Mouse (Mus musculus) urinary bladder, postnatal 36 days (tissue): Measurements from ENCODE around the gene Saa2.
A peak's percentile ranks its signal among the peaks of the same experiment; 100 is the strongest.
"Not testable (repeated sequence)": the region's sequence is repeated elsewhere in the genome, so short reads cannot be mapped to it uniquely, and the experiment has no call there.

Source experiments
- DNase-seq, 2 experiments: peaks; one replicate each; pipeline ENCODE4 v3.0.0; 2022; ENCODE audit warnings: low spot score in 2 of 2, mixed read lengths in 1 of 2

Gene Saa2

DNA sequence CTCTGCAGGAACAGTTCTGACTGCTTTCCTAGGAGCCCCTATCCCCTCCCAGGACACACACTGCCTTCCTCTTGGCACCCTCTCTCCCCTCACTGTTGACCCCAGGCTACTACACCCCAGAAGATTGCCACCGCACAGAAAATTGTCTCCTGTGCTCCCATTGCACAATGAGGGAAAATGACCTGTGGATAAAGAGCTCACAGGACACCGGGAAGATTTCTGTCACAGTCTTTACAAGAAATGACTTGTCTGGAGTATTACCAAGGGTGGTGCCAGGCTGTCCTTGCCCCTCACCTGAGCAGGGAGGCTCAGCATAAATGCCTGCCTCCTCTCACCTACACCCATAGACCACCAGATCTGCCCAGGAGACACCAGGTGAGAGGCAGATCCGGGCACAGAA lies at the start of gene Saa2:
Gene Saa2 (plus strand): TSS at position 301 of the 400 bp plus-strand sequence.
- no peak for DNase-seq

GRCm38 (mm10) chr7:46710390-46710844 lies 41.2 kb upstream of the Saa2 start, which contains the start of gene Saal1:
Saal1 (minus strand) TSS chr7:46710680.
- DNase-seq, result peak; percentile 71 to 78

DNA sequence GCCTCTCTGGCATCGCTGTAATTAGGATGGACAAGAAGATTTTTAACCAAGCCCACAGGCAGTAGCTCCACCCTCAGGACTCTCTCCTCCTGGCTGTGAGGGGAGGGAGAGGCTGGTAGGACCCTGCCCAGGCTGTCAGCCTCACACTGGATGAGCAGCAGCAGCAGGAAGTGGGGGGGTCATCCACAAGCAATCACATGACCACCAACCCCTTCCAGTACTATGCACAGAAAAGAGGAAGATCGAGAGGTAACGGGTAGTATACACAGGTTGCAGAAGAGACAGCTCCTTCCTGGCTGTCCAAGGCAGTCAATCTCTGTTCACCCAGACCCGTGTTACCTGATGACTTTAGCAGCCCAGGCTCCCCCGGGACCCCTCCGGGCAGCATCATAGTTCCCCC lies 39.3 kb upstream of the Saa2 start:
- no peak for DNase-seq

DNA sequence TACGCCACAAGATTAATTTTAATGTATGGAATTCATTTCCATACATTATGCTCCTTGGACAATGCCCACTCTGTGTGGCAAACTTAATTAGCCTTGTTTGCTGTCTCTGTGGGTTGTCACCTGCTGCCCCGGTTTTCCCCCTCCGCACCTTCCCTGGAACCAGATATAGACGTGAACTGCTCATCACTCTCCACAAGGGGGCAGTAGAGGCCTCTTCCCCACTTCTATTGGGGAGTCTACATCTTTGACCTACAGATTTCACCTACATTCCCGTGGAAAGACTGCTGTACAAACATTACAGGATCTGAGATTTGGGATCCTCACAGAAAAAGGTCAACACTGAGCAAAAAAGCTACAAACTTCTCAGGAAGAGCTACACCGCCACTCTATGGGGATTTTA lies 37.1 kb upstream of the Saa2 start:
- DNase-seq, result peak; percentile 24 to 48

DNA sequence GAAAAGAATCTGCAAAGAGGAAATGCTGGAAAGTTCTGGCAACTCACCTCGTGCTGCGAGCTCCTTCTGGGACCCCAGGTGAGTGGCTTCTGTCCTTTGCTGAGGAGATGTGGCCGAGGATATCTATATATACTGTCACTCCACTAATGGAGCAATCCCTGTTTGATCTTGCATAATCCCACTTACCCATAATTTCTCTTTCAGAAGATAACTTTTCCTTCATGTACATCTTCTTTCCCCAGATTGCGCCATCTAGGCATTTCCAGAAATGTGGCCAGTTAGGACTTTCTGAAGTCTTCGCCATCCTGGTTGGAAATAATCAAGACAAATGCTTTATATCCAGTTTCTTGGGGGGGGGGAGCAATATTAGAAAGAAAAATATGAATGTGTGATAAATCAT lies 36.0 kb upstream of the Saa2 start, which contains the start of gene Saa3:
Gene Saa3 (minus strand): TSS at position 101 of the 400 bp plus-strand sequence.
- DNase-seq, result no peak

- peak in 1 of 2 experiments; percentile 40 for DNase-seq
These were observed 34.7 kb upstream of the Saa2 start for GRCm38 (mm10) chr7:46716897-46717296.

DNA sequence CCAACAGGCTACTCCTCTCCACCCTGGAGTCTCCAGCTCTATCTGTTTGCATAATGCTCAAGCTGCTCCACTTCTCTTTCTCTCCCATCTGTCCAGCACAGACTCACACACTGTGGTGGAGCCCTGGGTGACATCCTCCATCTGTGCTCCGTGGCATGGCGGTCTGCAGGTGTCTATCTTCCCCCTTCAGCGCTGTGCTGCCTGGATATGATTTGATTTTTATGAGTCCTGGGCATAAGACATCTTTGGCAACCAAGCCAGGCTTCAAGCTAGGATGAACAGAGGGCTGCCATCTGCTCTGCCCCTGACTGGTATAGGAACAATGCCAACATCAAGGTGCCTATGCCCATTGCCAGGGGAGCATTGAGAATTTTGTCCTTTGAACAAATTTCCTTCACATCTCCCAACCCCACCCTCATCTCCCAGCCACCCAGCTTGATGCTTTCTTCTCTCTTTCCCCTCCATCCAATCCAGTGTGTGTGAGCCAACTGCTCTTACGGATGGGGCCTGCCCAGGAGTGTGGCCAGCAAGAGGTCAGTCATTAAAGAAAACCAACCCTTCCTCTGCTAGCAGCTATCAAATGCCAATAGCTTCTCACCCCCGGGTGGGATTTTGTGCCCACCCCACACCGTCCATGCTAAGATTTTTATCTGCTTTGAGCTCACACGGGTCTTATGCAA lies 32.9 kb upstream of the Saa2 start:
- no peak for DNase-seq

DNA sequence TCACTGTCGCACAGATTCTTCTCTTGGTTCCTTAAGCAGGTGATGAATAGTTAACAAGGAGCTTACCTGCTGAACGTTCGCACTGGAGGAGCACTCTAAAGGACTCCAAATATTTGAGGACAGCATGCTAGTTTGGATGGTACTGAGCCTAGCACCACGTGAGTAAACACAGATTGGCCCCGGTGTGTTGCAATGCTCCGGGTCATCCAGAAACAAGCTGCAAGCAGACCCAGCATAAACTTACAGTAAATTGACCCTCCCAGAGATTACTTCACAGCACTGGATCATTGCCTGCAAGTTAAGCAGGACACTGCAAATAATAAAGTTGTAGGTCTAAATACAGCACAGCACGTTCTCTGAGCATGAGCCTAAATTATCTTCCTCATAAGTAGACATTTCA lies 32.1 kb upstream of the Saa2 start:
- peak; percentile 20 to 72 for DNase-seq

- DNase-seq, result no peak
These were observed 31.1 kb upstream of the Saa2 start for GRCm38 (mm10) chr7:46720460-46720859.

- no peak for DNase-seq
These were observed 28.2 kb upstream of the Saa2 start for GRCm38 (mm10) chr7:46723354-46723753.

DNA sequence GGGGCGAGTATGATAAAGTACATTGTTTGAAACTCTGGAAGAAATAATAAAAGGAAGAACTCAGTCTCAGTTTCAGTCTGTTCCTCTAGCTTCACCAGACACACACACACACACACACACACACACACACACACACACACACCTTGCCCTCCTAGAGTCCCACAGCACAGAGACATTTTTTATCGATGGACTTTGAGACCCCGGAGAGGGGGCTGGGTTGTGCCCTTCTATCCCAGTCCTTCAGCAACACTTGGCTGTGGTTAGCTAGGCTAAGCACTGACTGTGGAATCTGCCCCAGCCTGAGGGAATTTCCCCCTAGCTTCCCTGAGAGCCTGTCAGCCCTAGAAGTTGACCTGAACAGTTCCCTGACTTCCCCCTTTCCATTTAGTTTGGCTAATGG lies 27.7 kb upstream of the Saa2 start:
- DNase-seq, result no peak

- DNase-seq, result no peak
These were observed 27.2 kb upstream of the Saa2 start for GRCm38 (mm10) chr7:46724396-46724795.

DNA sequence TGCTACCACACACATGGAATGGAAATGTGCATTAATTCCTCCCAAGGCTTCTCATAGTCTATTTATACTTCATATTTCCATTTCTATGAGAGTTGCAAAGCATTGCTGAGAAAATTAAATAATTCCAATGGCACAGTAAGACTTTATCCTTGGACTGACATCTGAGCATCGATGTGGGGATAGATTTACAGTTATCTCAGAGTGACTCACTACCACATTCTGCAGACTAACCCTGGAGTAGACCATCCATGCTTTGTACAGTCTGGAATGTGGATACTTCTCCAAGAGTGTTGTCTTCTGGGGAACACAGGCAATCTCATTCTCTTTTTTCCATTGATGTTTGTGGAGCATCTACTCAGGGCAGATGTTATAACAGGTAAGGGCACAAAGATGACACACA lies 24.0 kb upstream of the Saa2 start:
- no peak for DNase-seq

DNA sequence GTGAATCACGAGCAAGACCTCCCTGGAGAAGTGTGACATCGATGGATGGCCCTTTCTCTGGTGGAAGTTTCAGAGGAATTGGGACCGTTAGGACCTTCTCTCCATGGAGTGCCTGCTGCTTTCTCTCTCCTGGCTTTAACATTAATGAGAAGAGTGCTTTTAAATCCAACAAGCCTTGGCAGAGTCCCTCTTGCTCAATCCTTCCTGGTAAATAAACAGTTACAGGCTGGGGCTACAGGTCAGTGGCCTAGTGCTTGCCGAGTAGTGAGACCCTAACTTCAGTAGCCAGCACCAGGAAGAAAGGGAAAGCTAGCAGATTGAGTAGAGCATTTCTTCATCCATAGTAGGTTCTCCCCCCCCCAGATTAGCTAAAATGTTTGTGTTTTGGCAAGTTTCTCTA lies 19.1 kb upstream of the Saa2 start, which contains the start of gene Saa4:
Gene Saa4 (minus strand): TSS at position 146 of the 400 bp plus-strand sequence.
- DNase-seq, result no peak

- no peak for DNase-seq
These were observed 16.6 kb upstream of the Saa2 start for GRCm38 (mm10) chr7:46734983-46735382.

DNA sequence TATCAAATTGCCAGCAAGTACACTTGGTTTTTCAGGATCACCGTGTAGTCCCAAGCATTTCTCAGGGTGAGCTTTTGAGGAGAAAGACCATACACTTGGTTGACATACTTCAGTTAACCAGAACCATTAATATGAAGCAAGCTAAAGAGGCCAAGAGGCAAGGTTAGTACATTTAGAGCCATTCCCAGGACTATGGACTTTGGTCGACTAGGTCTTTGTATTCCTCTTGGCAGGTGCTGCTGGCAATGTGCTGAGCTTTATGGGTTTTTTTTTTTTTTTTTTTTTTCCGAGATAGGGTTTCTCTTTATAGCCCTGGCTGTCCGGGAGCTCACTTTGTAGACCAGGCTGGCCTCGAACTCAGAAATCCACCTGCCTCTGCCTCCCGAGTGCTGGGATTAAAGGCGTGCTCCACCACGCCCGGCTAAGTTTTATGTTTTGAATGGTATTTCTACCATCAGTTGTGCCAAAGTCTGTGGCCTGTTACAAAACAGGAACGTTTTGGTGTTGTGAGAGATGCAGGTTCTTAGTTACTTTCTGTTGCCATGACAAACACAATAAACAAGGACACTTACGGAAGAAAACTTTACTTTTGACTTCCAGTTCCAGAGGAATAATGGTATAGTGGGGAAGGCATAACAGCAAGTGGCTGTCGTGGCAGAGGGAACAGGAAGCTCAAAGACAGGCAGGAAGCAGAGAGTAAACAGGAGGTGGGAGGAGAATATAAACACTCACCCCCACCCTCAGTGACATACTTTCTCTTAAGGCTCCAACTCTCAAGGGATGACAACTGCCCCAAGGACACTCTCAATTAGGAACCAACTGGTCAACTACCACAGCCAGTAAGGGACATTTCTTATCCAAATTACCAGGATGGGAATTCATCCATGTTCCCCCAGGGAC lies 12.8 kb upstream of the Saa2 start:
- no peak for DNase-seq

GRCm38 (mm10) chr7:46740041-46740440 lies 11.5 kb upstream of the Saa2 start:
- not testable (repeated sequence) for DNase-seq

DNA sequence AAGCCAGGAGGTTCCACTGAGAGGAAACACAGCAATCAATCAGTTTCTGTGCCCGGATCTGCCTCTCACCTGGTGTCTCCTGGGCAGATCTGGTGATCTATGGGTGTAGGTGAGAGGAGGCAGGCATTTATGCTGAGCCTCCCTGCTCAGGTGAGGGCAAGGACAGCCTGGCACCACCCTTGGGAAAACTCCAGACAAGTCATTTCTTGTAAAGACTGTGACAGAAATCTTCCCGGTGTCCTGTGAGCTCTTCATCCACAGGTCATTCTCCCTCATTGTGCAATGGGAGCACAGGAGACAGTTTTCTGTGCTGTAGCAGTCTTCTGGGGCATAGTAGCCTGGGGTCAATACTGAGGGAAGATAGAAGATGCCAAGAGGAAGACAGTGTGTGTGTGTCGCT lies 8.7 kb upstream of the Saa2 start, which contains the start of gene Saa1:
Gene Saa1 (minus strand): TSS at position 101 of the 400 bp plus-strand sequence.
- DNase-seq, result not testable (repeated sequence)

- DNase-seq, result peak in 1 of 2 experiments; percentile 61
These were observed 5.8 kb upstream of the Saa2 start for GRCm38 (mm10) chr7:46745816-46746215.

DNA sequence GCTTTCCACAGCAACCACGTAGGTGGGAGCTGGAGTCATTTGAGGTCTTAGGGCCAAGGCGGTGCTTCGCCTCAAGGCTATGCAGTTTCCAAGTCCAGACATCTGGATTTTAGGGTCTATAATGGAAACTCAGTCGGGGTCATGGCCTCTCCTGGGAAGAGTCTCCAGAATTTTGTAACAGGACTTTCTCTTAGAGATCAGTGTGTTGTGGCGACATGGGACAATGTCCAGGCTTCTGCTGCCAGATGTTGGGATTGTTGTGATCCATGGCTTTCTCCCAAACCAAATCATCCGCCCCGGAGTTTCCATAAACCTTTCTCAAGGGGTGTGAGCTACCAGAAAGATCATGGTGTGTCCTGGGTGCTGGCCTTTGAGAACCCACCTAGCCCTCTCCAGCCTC lies 5.2 kb upstream of the Saa2 start:
- peak in 1 of 2 experiments; percentile 24 for DNase-seq

DNA sequence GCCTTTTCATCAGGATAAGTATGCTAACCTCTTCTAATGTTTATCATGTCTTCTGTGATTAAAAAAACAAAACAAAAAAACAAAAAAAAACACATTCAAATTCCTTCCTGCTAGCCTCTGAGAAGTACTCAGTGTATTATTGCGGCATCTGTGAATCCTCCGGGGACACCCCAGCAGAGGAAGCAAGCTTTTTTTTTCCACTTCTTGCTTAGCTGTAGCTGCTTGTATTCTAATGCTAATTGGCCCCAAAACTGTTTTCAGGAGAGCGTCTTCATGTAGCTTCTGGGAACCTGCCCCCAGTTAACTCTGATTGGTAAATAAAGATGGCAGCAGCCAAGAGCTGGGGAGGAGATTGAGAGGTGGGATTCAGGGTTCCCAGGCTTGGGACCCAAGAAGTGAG lies 3.1 kb upstream of the Saa2 start:
- no peak for DNase-seq

DNA sequence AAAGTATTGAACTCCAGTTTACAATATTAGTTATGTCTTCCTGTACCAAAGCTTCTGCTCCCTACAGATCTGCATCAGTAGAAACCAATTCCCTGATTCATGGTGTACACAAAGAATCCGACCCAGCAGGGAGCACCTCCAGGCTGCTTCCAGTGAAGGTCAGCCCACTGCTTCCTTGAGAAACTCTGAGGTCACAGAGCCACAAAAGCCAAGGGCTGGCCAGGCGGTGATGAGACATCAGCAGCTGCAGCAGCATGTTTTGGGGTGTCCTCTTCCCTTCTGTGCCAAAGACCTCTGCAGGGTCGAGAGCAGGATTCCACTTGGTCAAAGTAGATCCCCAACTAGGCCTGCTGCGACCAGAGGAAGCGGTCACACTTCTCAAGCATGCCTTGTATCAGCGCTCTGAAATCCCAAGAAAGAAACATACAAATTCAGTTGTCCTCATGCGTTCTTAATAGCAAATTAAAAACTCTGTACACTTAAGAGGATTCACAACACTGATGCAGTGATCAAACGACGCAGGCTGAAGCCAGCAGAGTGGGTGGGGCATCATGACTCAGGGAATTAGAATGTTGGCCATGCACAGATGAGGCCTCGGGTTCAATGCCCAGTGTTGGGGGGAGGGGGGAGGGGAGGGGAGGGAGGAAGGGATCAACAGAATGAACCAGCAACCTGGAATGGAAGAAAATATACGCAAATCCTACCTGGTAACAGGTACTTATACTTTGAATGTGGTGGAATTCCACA lies 9.6 kb downstream of the Saa2 start:
- no peak for DNase-seq
